Mouse (Mus musculus): ENCODE measurements around the gene Fthl17e. TPM values are rescaled to one million over a fixed set of nuclear protein-coding genes. Genes with fewer than 3 reads are reported as not detected.
"Not testable (repeated sequence)": the region's sequence is repeated elsewhere in the genome, so short reads cannot be mapped to it uniquely, and the experiment has no call there.

Fthl17e gene
- total and polyA plus RNA-seq, 2 experiments from 2014 or later: not detected

GRCm38 (mm10) chrX:9062101-9062500 lies 28.8 kb downstream of the Fthl17e start:
- Histone ChIP-seq H3K4me2 (ENCODE audit: low read depth, low read length) (no peak overlapping the region), H3K27me3 (ENCODE audit: control insufficient read depth, insufficient read depth, low read length) (no peaks in the 10 kb centered on the region), H3K9me3 (replicated peaks; ENCODE audit: control insufficient read depth, low read length) (no peaks in the 10 kb centered on the region), H3K4me3 (ENCODE audit: low read depth, low read length) (no peak overlapping the region), H3K27ac (ENCODE audit: low read depth) (no peak overlapping the region), H3K9ac (replicated peaks; ENCODE audit: low read depth, low read length) (no peak overlapping the region), H3K4me1 (ENCODE audit: control insufficient read depth, insufficient read depth) (no peaks in the 10 kb centered on the region), H3K36me3 (replicated peaks; ENCODE audit: control insufficient read depth, insufficient read depth, low read length) (no peaks in the 10 kb centered on the region)
- ATAC-seq (ENCODE audit: insufficient read depth, low read depth) (no peak), DNase-seq (ENCODE audit: low spot score) (no peak)
- WGBS: 81% methylated on average over 4 of the region's 4 CpGs
- TF ChIP-seq EP300 (IDR thresholded peaks at IDR 0.05; ENCODE audit: low read depth) (no peak), CTCF (IDR thresholded peaks at IDR 0.05; ENCODE audit: low read depth) (no peak)

GRCm38 (mm10) chrX:9062715-9063114 lies 29.4 kb downstream of the Fthl17e start, which contains the start of gene Fthl17f:
Fthl17f (plus strand) TSS chrX:9063015.
- not testable (repeated sequence) for H3K4me1 ChIP-seq (ENCODE audit: control insufficient read depth, insufficient read depth); H3K9ac ChIP-seq (replicated peaks; ENCODE audit: low read depth, low read length); ATAC-seq (ENCODE audit: insufficient read depth, low read depth); H3K4me2 ChIP-seq (ENCODE audit: low read depth, low read length); H3K27ac ChIP-seq (ENCODE audit: low read depth); H3K4me3 ChIP-seq (ENCODE audit: low read depth, low read length); DNase-seq (ENCODE audit: low spot score); H3K36me3 ChIP-seq (replicated peaks; ENCODE audit: control insufficient read depth, insufficient read depth, low read length); H3K9me3 ChIP-seq (replicated peaks; ENCODE audit: control insufficient read depth, low read length); H3K27me3 ChIP-seq (ENCODE audit: control insufficient read depth, insufficient read depth, low read length)
- WGBS: 78% methylated on average over 11 of the region's 11 CpGs

- not testable (repeated sequence) for ATAC-seq (ENCODE audit: insufficient read depth, low read depth); H3K27ac ChIP-seq (ENCODE audit: low read depth); H3K4me1 ChIP-seq (ENCODE audit: control insufficient read depth, insufficient read depth); H3K4me3 ChIP-seq (ENCODE audit: low read depth, low read length); DNase-seq (ENCODE audit: low spot score); H3K36me3 ChIP-seq (replicated peaks; ENCODE audit: control insufficient read depth, insufficient read depth, low read length); H3K9ac ChIP-seq (replicated peaks; ENCODE audit: low read depth, low read length); H3K27me3 ChIP-seq (ENCODE audit: control insufficient read depth, insufficient read depth, low read length); H3K9me3 ChIP-seq (replicated peaks; ENCODE audit: control insufficient read depth, low read length); H3K4me2 ChIP-seq (ENCODE audit: low read depth, low read length)
- peak; percentile 39 for TF ChIP-seq CTCF (IDR thresholded peaks at IDR 0.05; ENCODE audit: low read depth)
- 10% methylated on average over 7 of the region's 10 CpGs for WGBS
Observed at GRCm38 (mm10) chrX:9077699-9078098, 44.4 kb downstream of the Fthl17e start.

Other genes with a start within 250 kb of the Fthl17e start
- not detected in 2 replicates for gene Ssxb5, start 229.8 kb upstream of the Fthl17e start, total RNA-seq (2014; rRNA removed; ENCODE audit: low replicate concordance)
- not detected in 2 replicates for gene Ssxb5, start 229.8 kb upstream of the Fthl17e start, polyA plus RNA-seq (2015; fragmentation: Nextera tagmentation; extraction: Ambion mirVana)
- gene Gm6592, start 189.5 kb upstream of the Fthl17e start, total RNA-seq (2014; rRNA removed; ENCODE audit: low replicate concordance): not detected in 2 replicates
- gene Gm6592, start 189.5 kb upstream of the Fthl17e start, polyA plus RNA-seq (2015; fragmentation: Nextera tagmentation; extraction: Ambion mirVana): not detected in 2 replicates
- not detected in 2 replicates for gene Gm5751, start 159.2 kb upstream of the Fthl17e start, total RNA-seq (2014; rRNA removed; ENCODE audit: low replicate concordance)
- not detected in 2 replicates for gene Gm5751, start 159.2 kb upstream of the Fthl17e start, polyA plus RNA-seq (2015; fragmentation: Nextera tagmentation; extraction: Ambion mirVana)
- 3.1 and 3.8 TPM in 2 replicates for gene B630019K06Rik, start 141.1 kb upstream of the Fthl17e start, total RNA-seq (2014; rRNA removed; ENCODE audit: low replicate concordance)
- 0.92 and 0.99 TPM in 2 replicates for gene B630019K06Rik, start 141.1 kb upstream of the Fthl17e start, polyA plus RNA-seq (2015; fragmentation: Nextera tagmentation; extraction: Ambion mirVana)
- gene Fthl17b, start 70.5 kb upstream of the Fthl17e start, total RNA-seq (2014; rRNA removed; ENCODE audit: low replicate concordance): not detected in 2 replicates
- not detected in 2 replicates for gene Fthl17b, start 70.5 kb upstream of the Fthl17e start, polyA plus RNA-seq (2015; fragmentation: Nextera tagmentation; extraction: Ambion mirVana)
- gene Fthl17c, start 56.9 kb upstream of the Fthl17e start, total RNA-seq (2014; rRNA removed; ENCODE audit: low replicate concordance): not detected in 2 replicates
- gene Fthl17c, start 56.9 kb upstream of the Fthl17e start, polyA plus RNA-seq (2015; fragmentation: Nextera tagmentation; extraction: Ambion mirVana): not detected in 2 replicates
- not detected in 2 replicates for gene Fthl17d, start 46.7 kb upstream of the Fthl17e start, total RNA-seq (2014; rRNA removed; ENCODE audit: low replicate concordance)
- gene Fthl17d, start 46.7 kb upstream of the Fthl17e start, polyA plus RNA-seq (2015; fragmentation: Nextera tagmentation; extraction: Ambion mirVana): not detected in 2 replicates
- gene Fthl17f, start 29.5 kb downstream of the Fthl17e start, total RNA-seq (2014; rRNA removed; ENCODE audit: low replicate concordance): not detected in 2 replicates
- gene Fthl17f, start 29.5 kb downstream of the Fthl17e start, polyA plus RNA-seq (2015; fragmentation: Nextera tagmentation; extraction: Ambion mirVana): not detected in 2 replicates
- not detected in 2 replicates for gene 4930402K13Rik, start 71.1 kb downstream of the Fthl17e start, total RNA-seq (2014; rRNA removed; ENCODE audit: low replicate concordance)
- not detected in 2 replicates for gene 4930402K13Rik, start 71.1 kb downstream of the Fthl17e start, polyA plus RNA-seq (2015; fragmentation: Nextera tagmentation; extraction: Ambion mirVana)
- 5.2 and 6.1 TPM in 2 replicates for gene Lancl3, start 166.4 kb downstream of the Fthl17e start, total RNA-seq (2014; rRNA removed; ENCODE audit: low replicate concordance)
- 1.5 and 2.0 TPM in 2 replicates for gene Lancl3, start 166.4 kb downstream of the Fthl17e start, polyA plus RNA-seq (2015; fragmentation: Nextera tagmentation; extraction: Ambion mirVana)
- not detected in 2 replicates for gene Gm14862, start 223.4 kb downstream of the Fthl17e start, total RNA-seq (2014; rRNA removed; ENCODE audit: low replicate concordance)
- gene Gm14862, start 223.4 kb downstream of the Fthl17e start, polyA plus RNA-seq (2015; fragmentation: Nextera tagmentation; extraction: Ambion mirVana): not detected in 2 replicates
- 4.0 and 5.6 TPM in 2 replicates for gene Xk, start 239.3 kb downstream of the Fthl17e start, total RNA-seq (2014; rRNA removed; ENCODE audit: low replicate concordance)
- 1.6 and 1.8 TPM in 2 replicates for gene Xk, start 239.3 kb downstream of the Fthl17e start, polyA plus RNA-seq (2015; fragmentation: Nextera tagmentation; extraction: Ambion mirVana)

Data from heart, postnatal 0 days (tissue).